Mouse (Mus musculus) hindbrain, embryonic 11.5 days (tissue): ENCODE measurements at regions not wholly inside any gene's neighbourhood (a gene's known extent, or its start where the extent isn't known, plus 50 kb on each side); places are given as distances from the start of the nearest gene placed in this dataset.
"Not testable (repeated sequence)": the region's sequence is repeated elsewhere in the genome, so short reads cannot be mapped to it uniquely, and the experiment has no call there.

ENCODE experiments used
- ATAC-seq: fragments of 200-750 bp; cut with Nextera tagmentation; 2 replicates; pipeline ENCODE4 v1.8.0; 2017; ENCODE audit warnings: mild to moderate bottlenecking, moderate TSS enrichment, moderate library complexity; ENCODE audit not compliant: low FRiP score
- DNase-seq: peaks from one replicate; pipeline ENCODE4 v3.0.0-alpha.2; 2015; ENCODE audit warnings: low spot score
- H3K27ac ChIP-seq: fragments of 300-500 bp; sonication (generic); 2 replicates; pipeline ENCODE4 v1.5.1; 2014; ENCODE audit warnings: mild to moderate bottlenecking, low read depth, low read length
- H3K27me3 ChIP-seq: fragments of 300-500 bp; sonication (generic); 2 replicates; pipeline ENCODE4 v1.6.1; 2014; ENCODE audit warnings: mild to moderate bottlenecking, low read length, moderate library complexity, mixed read lengths; ENCODE audit not compliant: control insufficient read depth, insufficient read depth
- H3K36me3 ChIP-seq: fragments of 300-500 bp; sonication (generic); 2 replicates; pipeline ENCODE4 v1.6.1; 2014; ENCODE audit warnings: mild to moderate bottlenecking, low read length, moderate library complexity, mixed read lengths; ENCODE audit not compliant: control insufficient read depth, insufficient read depth
- H3K4me1 ChIP-seq: fragments of 300-500 bp; sonication (generic); replicated peaks from 2 replicates; pipeline ENCODE4 v1.6.1; 2014; ENCODE audit warnings: low read length, mixed read lengths; ENCODE audit not compliant: control insufficient read depth, insufficient read depth
- H3K4me2 ChIP-seq: fragments of 300-500 bp; sonication (generic); replicated peaks from 2 replicates; pipeline ENCODE4 v1.6.1; 2014; ENCODE audit warnings: mild to moderate bottlenecking, low read depth, low read length
- H3K4me3 ChIP-seq: fragments of 300-500 bp; sonication (generic); 2 replicates; pipeline ENCODE4 v1.5.1; 2014; ENCODE audit warnings: low read depth, low read length
- H3K9ac ChIP-seq: fragments of 300-500 bp; sonication (generic); 2 replicates; pipeline ENCODE4 v1.6.1; 2014; ENCODE audit warnings: low read depth, low read length
- H3K9me3 ChIP-seq: fragments of 300-500 bp; sonication (generic); 2 replicates; pipeline ENCODE4 v1.6.1; 2016; ENCODE audit warnings: low read length; ENCODE audit not compliant: control insufficient read depth
- WGBS: fragments of 180-500 bp; shearing (Covaris S2); extraction: QIAGEN DNeasy Blood & Tissue Kit; methylation state at CpG from one replicate; pipeline ENCODE4 v1.1.7; 2014; 5-methylcytosine and 5-hydroxymethylcytosine counted together

GRCm38 (mm10) chr4:6600766-6601367 lies 1638.0 kb downstream of the Car8 start:
- Histone ChIP-seq H3K9me3 (no peaks in the 10 kb centered on the region), H3K4me1 (no peaks in the 10 kb centered on the region), H3K36me3 (no peaks in the 10 kb centered on the region), H3K27me3 (no peaks in the 10 kb centered on the region), H3K4me2 (no peak overlapping the region), H3K9ac (no peak overlapping the region), H3K27ac (no peak overlapping the region), H3K4me3 (no peak overlapping the region)
- WGBS = 72% methylated on average over 7 of the region's 7 CpGs
- DNase-seq = peak; percentile 1
- no peak for ATAC-seq

GRCm38 (mm10) chr4:6596321-6596720 lies 1642.5 kb downstream of the Car8 start:
- Histone ChIP-seq H3K27me3 (no peaks in the 10 kb centered on the region), H3K4me3 (no peak overlapping the region), H3K9me3 (no peaks in the 10 kb centered on the region), H3K36me3 (no peaks in the 10 kb centered on the region), H3K27ac (no peak overlapping the region), H3K4me1 (no peaks in the 10 kb centered on the region), H3K4me2 (no peak overlapping the region), H3K9ac (no peak overlapping the region)
- DNase-seq (no peak), ATAC-seq (no peak)
- 78% methylated on average over 1 of the region's 1 CpGs for WGBS

GRCm38 (mm10) chr4:6592890-6593289 lies 1646.0 kb downstream of the Car8 start:
- not testable (repeated sequence) for DNase-seq, H3K9me3 ChIP-seq, H3K4me2 ChIP-seq, H3K27me3 ChIP-seq, ATAC-seq, H3K27ac ChIP-seq, H3K9ac ChIP-seq, H3K36me3 ChIP-seq, H3K4me3 ChIP-seq, H3K4me1 ChIP-seq
- 63% methylated on average over 3 of the region's 3 CpGs for WGBS

- no peak overlapping the region for H3K9ac ChIP-seq
- H3K9me3 ChIP-seq = no peaks in the 10 kb centered on the region
- no peaks in the 10 kb centered on the region for H3K36me3 ChIP-seq
- H3K4me3 ChIP-seq = no peak overlapping the region
- DNase-seq (peak; percentile 61), ATAC-seq (peak; percentile 68)
- H3K27ac ChIP-seq = no peak overlapping the region
- H3K4me2 ChIP-seq = no peak overlapping the region
- H3K27me3 ChIP-seq = no peaks in the 10 kb centered on the region
- 31% methylated on average over 11 of the region's 11 CpGs for WGBS
- H3K4me1 ChIP-seq = no peaks in the 10 kb centered on the region; the same call in 1 of the 2 replicates
These were observed 1677.1 kb downstream of the Car8 start for GRCm38 (mm10) chr4:6561604-6562357.

GRCm38 (mm10) chr4:6539626-6540025 lies 1699.2 kb downstream of the Car8 start:
- no peak overlapping the region for H3K27ac ChIP-seq
- H3K4me2 ChIP-seq = no peak overlapping the region
- ATAC-seq = no peak
- DNase-seq = no peak
- no peak overlapping the region for H3K9ac ChIP-seq
- no peak overlapping the region for H3K4me3 ChIP-seq
- no peaks in the 10 kb centered on the region for H3K27me3 ChIP-seq
- no peaks in the 10 kb centered on the region for H3K4me1 ChIP-seq
- 92% methylated on average over 5 of the region's 5 CpGs for WGBS
- no peaks in the 10 kb centered on the region for H3K9me3 ChIP-seq
- no peaks in the 10 kb centered on the region for H3K36me3 ChIP-seq

- Histone ChIP-seq H3K4me1 (no peaks in the 10 kb centered on the region), H3K4me2 (no peak overlapping the region), H3K9ac (no peak overlapping the region), H3K36me3 (no peaks in the 10 kb centered on the region), H3K27ac (no peak overlapping the region), H3K9me3 (no peaks in the 10 kb centered on the region), H3K4me3 (no peak overlapping the region), H3K27me3 (no peaks in the 10 kb centered on the region)
- whole genome bisulfite sequencing = 72% methylated on average over 1 of the region's 1 CpGs
- ATAC-seq (no peak), DNase-seq (no peak)
These were observed 1706.4 kb downstream of the Car8 start for GRCm38 (mm10) chr4:6532441-6532840.

GRCm38 (mm10) chr4:6517626-6518025 lies 1721.2 kb downstream of the Car8 start:
- Histone ChIP-seq H3K9me3 (no peaks in the 10 kb centered on the region), H3K27me3 (no peaks in the 10 kb centered on the region), H3K4me1 (no peaks in the 10 kb centered on the region), H3K9ac (no peak overlapping the region), H3K36me3 (no peaks in the 10 kb centered on the region), H3K4me3 (no peak overlapping the region), H3K27ac (no peak overlapping the region), H3K4me2 (no peak overlapping the region)
- ATAC-seq (no peak), DNase-seq (no peak)
- WGBS = 94% methylated on average over 1 of the region's 1 CpGs

- Histone ChIP-seq H3K36me3 (no peaks in the 10 kb centered on the region), H3K9me3 (no peaks in the 10 kb centered on the region), H3K27ac (no peak overlapping the region), H3K4me2 (no peak overlapping the region), H3K9ac (no peak overlapping the region), H3K4me3 (no peak overlapping the region), H3K27me3 (no peaks in the 10 kb centered on the region), H3K4me1 (no peaks in the 10 kb centered on the region)
- DNase-seq (peak; percentile 90), ATAC-seq (peak; percentile 70)
- 23% methylated on average over 6 of the region's 6 CpGs for WGBS
These were observed 1721.7 kb upstream of the Impad1 start for GRCm38 (mm10) chr4:6514823-6515222.

- H3K4me2 ChIP-seq = no peak overlapping the region
- H3K9me3 ChIP-seq = no peaks in the 10 kb centered on the region
- ATAC-seq (no peak), DNase-seq (no peak)
- H3K36me3 ChIP-seq = no peaks in the 10 kb centered on the region
- no peak overlapping the region for H3K9ac ChIP-seq
- 67% methylated on average over 3 of the region's 3 CpGs for WGBS
- H3K4me3 ChIP-seq = no peak overlapping the region
- H3K4me1 ChIP-seq = no peaks in the 10 kb centered on the region
- H3K27me3 ChIP-seq = no peaks in the 10 kb centered on the region
- no peak overlapping the region for H3K27ac ChIP-seq
These were observed 1720.5 kb upstream of the Impad1 start for GRCm38 (mm10) chr4:6513635-6514034.
